Mouse (Mus musculus): ENCODE measurements around the gene Tlr9.

- TF ChIP-seq POLR2A (IDR thresholded peaks at IDR 0.05; ENCODE audit: low read depth, low read length) = no peak
- TF ChIP-seq CTCF (conservative IDR thresholded peaks at IDR 0.05; ENCODE audit: insufficient read depth, insufficient read length, low read depth, low read length) = no peak
Measured at GRCm38 (mm10) chr9:106254001-106254400, 31.6 kb downstream of the Tlr9 start.

Measured in kidney, adult 2 months (tissue).